Mouse (Mus musculus): Measurements from ENCODE around the gene St6galnac3. TPM values are rescaled to one million over a fixed set of nuclear protein-coding genes. Genes with fewer than 3 reads are reported as not detected.

The St6galnac3 gene
- total and polyA plus RNA-seq, 2 experiments from 2014 or later = 6.9 to 16.6 TPM

- H3K9ac ChIP-seq = no peak overlapping the region
- 67% methylated on average over 3 of the region's 3 CpGs for WGBS
Observed at GRCm38 (mm10) chr3:153745099-153745498, 20.1 kb upstream of the St6galnac3 start.

GRCm38 (mm10) chr3:153744447-153744846 is 19.5 kb upstream of the St6galnac3 start:
- H3K9ac ChIP-seq = no peak overlapping the region
- H3K4me1 ChIP-seq (ENCODE audit: insufficient read depth) = no peaks in the 10 kb centered on the region
- H3K27me3 ChIP-seq (ENCODE audit: insufficient read depth, low read length) = no peaks in the 10 kb centered on the region
- ATAC-seq (no peak), DNase-seq (no peak)
- H3K36me3 ChIP-seq (ENCODE audit: insufficient read depth) = no peaks in the 10 kb centered on the region
- H3K4me2 ChIP-seq (ENCODE audit: low read depth) = no peak overlapping the region
- no peak overlapping the region for H3K27ac ChIP-seq (ENCODE audit: low read depth, low read length)
- no peak overlapping the region for H3K4me3 ChIP-seq (ENCODE audit: low read depth, low read length)
- no peak for TF ChIP-seq CTCF (IDR thresholded peaks at IDR 0.05; ENCODE audit: low read depth)
- no peaks in the 10 kb centered on the region for H3K9me3 ChIP-seq (ENCODE audit: low read length)
- 88% methylated on average over 6 of the region's 6 CpGs for WGBS

More at GRCm38 (mm10) chr3:153745099-153745498, 20.1 kb upstream of the St6galnac3 start:
- Histone ChIP-seq H3K36me3 (ENCODE audit: insufficient read depth) (no peaks in the 10 kb centered on the region), H3K4me1 (ENCODE audit: insufficient read depth) (no peaks in the 10 kb centered on the region), H3K27ac (ENCODE audit: low read depth, low read length) (no peak overlapping the region), H3K27me3 (ENCODE audit: insufficient read depth, low read length) (no peaks in the 10 kb centered on the region), H3K4me2 (ENCODE audit: low read depth) (no peak overlapping the region), H3K4me3 (ENCODE audit: low read depth, low read length) (no peak overlapping the region), H3K9me3 (ENCODE audit: low read length) (no peaks in the 10 kb centered on the region)
- no peak for ATAC-seq
- no peak for TF ChIP-seq CTCF (IDR thresholded peaks at IDR 0.05; ENCODE audit: low read depth)
- DNase-seq = no peak

GRCm38 (mm10) chr3:153741800-153742199 is 16.8 kb upstream of the St6galnac3 start:
- H3K4me1 ChIP-seq (ENCODE audit: insufficient read depth) = no peaks in the 10 kb centered on the region
- no peak for TF ChIP-seq CTCF (IDR thresholded peaks at IDR 0.05; ENCODE audit: low read depth)
- H3K4me2 ChIP-seq (ENCODE audit: low read depth) = no peak overlapping the region
- no peaks in the 10 kb centered on the region; the same call in 1 of the 2 replicates for H3K27me3 ChIP-seq (ENCODE audit: insufficient read depth, low read length)
- DNase-seq (no peak), ATAC-seq (no peak)
- H3K36me3 ChIP-seq (ENCODE audit: insufficient read depth) = no peaks in the 10 kb centered on the region
- H3K9me3 ChIP-seq (ENCODE audit: low read length) = no peaks in the 10 kb centered on the region
- no peak overlapping the region for H3K27ac ChIP-seq (ENCODE audit: low read depth, low read length)
- 90% methylated on average over 7 of the region's 7 CpGs for WGBS
- H3K9ac ChIP-seq = no peak overlapping the region
- no peak overlapping the region for H3K4me3 ChIP-seq (ENCODE audit: low read depth, low read length)

- 88% methylated on average over 8 of the region's 8 CpGs for WGBS
Observed at GRCm38 (mm10) chr3:153739351-153739750, 14.4 kb upstream of the St6galnac3 start.

GRCm38 (mm10) chr3:153738421-153738820 is 13.4 kb upstream of the St6galnac3 start:
- no peaks in the 10 kb centered on the region for H3K4me1 ChIP-seq (ENCODE audit: insufficient read depth)
- TF ChIP-seq CTCF (IDR thresholded peaks at IDR 0.05; ENCODE audit: low read depth) = no peak
- H3K9me3 ChIP-seq (ENCODE audit: low read length) = no peaks in the 10 kb centered on the region
- H3K4me2 ChIP-seq (ENCODE audit: low read depth) = no peak overlapping the region
- H3K27me3 ChIP-seq (ENCODE audit: insufficient read depth, low read length) = no peaks in the 10 kb centered on the region; the same call in 1 of the 2 replicates
- ATAC-seq (peak; percentile 62), DNase-seq (no peak)
- 14% methylated on average over 10 of the region's 10 CpGs for WGBS
- no peaks in the 10 kb centered on the region for H3K36me3 ChIP-seq (ENCODE audit: insufficient read depth)
- no peak overlapping the region for H3K4me3 ChIP-seq (ENCODE audit: low read depth, low read length)
- H3K27ac ChIP-seq (ENCODE audit: low read depth, low read length) = no peak overlapping the region
- H3K9ac ChIP-seq = no peak overlapping the region

More at GRCm38 (mm10) chr3:153739351-153739750, 14.4 kb upstream of the St6galnac3 start:
- no peaks in the 10 kb centered on the region for H3K36me3 ChIP-seq (ENCODE audit: insufficient read depth)
- DNase-seq = no peak
- H3K4me3 ChIP-seq (ENCODE audit: low read depth, low read length) = no peak overlapping the region
- TF ChIP-seq CTCF (IDR thresholded peaks at IDR 0.05; ENCODE audit: low read depth) = no peak
- no peak for ATAC-seq
- H3K27ac ChIP-seq (ENCODE audit: low read depth, low read length) = no peak overlapping the region
- H3K9me3 ChIP-seq (ENCODE audit: low read length) = no peaks in the 10 kb centered on the region
- H3K4me2 ChIP-seq (ENCODE audit: low read depth) = no peak overlapping the region
- H3K9ac ChIP-seq = no peak overlapping the region
- no peaks in the 10 kb centered on the region for H3K4me1 ChIP-seq (ENCODE audit: insufficient read depth)
- H3K27me3 ChIP-seq (ENCODE audit: insufficient read depth, low read length) = no peaks in the 10 kb centered on the region; the same call in 1 of the 2 replicates

GRCm38 (mm10) chr3:153736756-153737280 is 11.8 kb upstream of the St6galnac3 start:
- no peak for DNase-seq

GRCm38 (mm10) chr3:153735796-153736549 is 11.0 kb upstream of the St6galnac3 start:
- Histone ChIP-seq H3K4me1 (ENCODE audit: insufficient read depth) (no peaks in the 10 kb centered on the region), H3K36me3 (ENCODE audit: insufficient read depth) (no peaks in the 10 kb centered on the region), H3K27ac (ENCODE audit: low read depth, low read length) (no peak overlapping the region)

More at GRCm38 (mm10) chr3:153736756-153737280, 11.8 kb upstream of the St6galnac3 start:
- Histone ChIP-seq H3K36me3 (ENCODE audit: insufficient read depth) (no peaks in the 10 kb centered on the region), H3K9me3 (ENCODE audit: low read length) (no peaks in the 10 kb centered on the region), H3K27me3 (ENCODE audit: insufficient read depth, low read length) (no peaks in the 10 kb centered on the region; the same call in 1 of the 2 replicates), H3K27ac (ENCODE audit: low read depth, low read length) (no peak overlapping the region), H3K9ac (no peak overlapping the region), H3K4me2 (ENCODE audit: low read depth) (no peak overlapping the region), H3K4me1 (ENCODE audit: insufficient read depth) (no peaks in the 10 kb centered on the region), H3K4me3 (ENCODE audit: low read depth, low read length) (no peak overlapping the region)
- TF ChIP-seq CTCF (IDR thresholded peaks at IDR 0.05; ENCODE audit: low read depth) = no peak
- no peak; the same call in 1 of the 2 replicates for ATAC-seq
- 54% methylated on average over 16 of the region's 16 CpGs for WGBS

More at GRCm38 (mm10) chr3:153735796-153736549, 11.0 kb upstream of the St6galnac3 start:
- Histone ChIP-seq H3K9me3 (ENCODE audit: low read length) (no peaks in the 10 kb centered on the region), H3K27me3 (ENCODE audit: insufficient read depth, low read length) (no peaks in the 10 kb centered on the region; the same call in 1 of the 2 replicates), H3K4me3 (ENCODE audit: low read depth, low read length) (no peak overlapping the region), H3K9ac (no peak overlapping the region), H3K4me2 (ENCODE audit: low read depth) (no peak overlapping the region)
- DNase-seq (no peak), ATAC-seq (no peak)
- TF ChIP-seq CTCF (IDR thresholded peaks at IDR 0.05; ENCODE audit: low read depth) = no peak
- 65% methylated on average over 13 of the region's 13 CpGs for WGBS
